Mouse (Mus musculus): Measurements from ENCODE around the gene Cldn16.

DNA sequence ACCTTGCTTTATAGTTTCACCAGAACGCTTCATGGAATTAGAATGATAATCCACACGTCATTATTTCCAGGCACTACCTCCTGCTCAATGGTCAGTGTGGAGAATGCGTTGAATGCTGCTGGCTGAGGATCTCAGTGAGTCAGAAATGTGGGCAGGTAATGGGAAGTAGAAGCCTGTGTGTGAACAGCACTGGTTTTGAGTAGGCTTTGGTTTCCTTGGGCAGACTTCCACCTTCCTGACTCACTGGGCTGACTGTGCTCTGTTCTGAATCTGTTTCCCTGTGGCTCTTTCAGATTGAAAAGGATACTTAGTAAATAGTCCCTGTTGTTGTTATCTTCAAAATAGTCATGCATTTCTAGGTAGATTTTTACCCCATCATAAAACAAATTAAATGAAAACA, 22.9 kb upstream of the Cldn16 start:
- TF ChIP-seq POLR2A (IDR thresholded peaks at IDR 0.05; ENCODE audit: borderline replicate concordance, insufficient read depth, low read length) (no peak), CTCF (IDR thresholded peaks at IDR 0.05; ENCODE audit: borderline replicate concordance, insufficient read depth, low read depth, low read length) (no peak)

All from cerebellum, adult 2 months (tissue).